Mouse (Mus musculus) midbrain, embryonic 11.5 days (tissue): ENCODE data around the gene Guf1. TPM values are rescaled to one million over a fixed set of nuclear protein-coding genes. Genes with fewer than 3 reads are reported as not detected.

ENCODE experiments used
- ATAC-seq: fragments of 200-750 bp; cut with Nextera tagmentation; 2 replicates; pipeline ENCODE4 v1.8.0; 2017; ENCODE audit warnings: moderate TSS enrichment, moderate library complexity; ENCODE audit not compliant: low FRiP score
- DNase-seq: peaks from one replicate; pipeline ENCODE4 v3.0.0; 2015; ENCODE audit warnings: low spot score; ENCODE audit errors: missing footprints
- H3K27ac ChIP-seq: fragments of 300-500 bp; sonication (generic); 2 replicates; pipeline ENCODE4 v1.5.1; 2014; ENCODE audit warnings: low read depth, low read length
- H3K27me3 ChIP-seq: fragments of 300-500 bp; sonication (generic); 2 replicates; pipeline ENCODE4 v1.6.1; 2014; ENCODE audit warnings: mild to moderate bottlenecking, low read length, moderate library complexity, mixed read lengths; ENCODE audit not compliant: control insufficient read depth, insufficient read depth
- H3K36me3 ChIP-seq: fragments of 300-500 bp; sonication (generic); 2 replicates; pipeline ENCODE4 v1.6.1; 2014; ENCODE audit warnings: mild to moderate bottlenecking, low read length, moderate library complexity, mixed read lengths; ENCODE audit not compliant: control insufficient read depth, insufficient read depth
- H3K4me1 ChIP-seq: fragments of 300-500 bp; sonication (generic); 2 replicates; pipeline ENCODE4 v1.6.1; 2014; ENCODE audit warnings: low read length; ENCODE audit not compliant: control insufficient read depth, insufficient read depth
- H3K4me2 ChIP-seq: fragments of 300-500 bp; sonication (generic); 2 replicates; pipeline ENCODE4 v1.6.1; 2014; ENCODE audit warnings: mild to moderate bottlenecking, moderate library complexity
- H3K4me3 ChIP-seq: fragments of 300-500 bp; sonication (generic); 2 replicates; pipeline ENCODE4 v1.5.1; 2014; ENCODE audit warnings: low read depth, low read length
- H3K9ac ChIP-seq: fragments of 300-500 bp; sonication (generic); 2 replicates; pipeline ENCODE4 v1.6.1; 2014; ENCODE audit warnings: low read length
- H3K9me3 ChIP-seq: fragments of 300-500 bp; sonication (generic); 2 replicates; pipeline ENCODE4 v1.6.1; 2016; ENCODE audit warnings: low read length; ENCODE audit not compliant: control insufficient read depth
- WGBS: fragments of 180-500 bp; shearing (Covaris S2); extraction: QIAGEN DNeasy Blood & Tissue Kit; methylation state at CpG from one replicate; pipeline ENCODE4 v1.1.7; 2014; 5-methylcytosine and 5-hydroxymethylcytosine counted together
- polyA plus RNA-seq: library from polyadenylated mRNA; unstranded; fragments of >200 nt; fragmentation: Nextera tagmentation; extraction: Ambion mirVana; gene quantifications from 2 replicates; pipeline ENCODE4 v1.2.1, GENCODE M21; 2014

Guf1 gene
- polyA plus RNA-seq, 1 experiment from 2014 or later: 47.9 TPM

DNA sequence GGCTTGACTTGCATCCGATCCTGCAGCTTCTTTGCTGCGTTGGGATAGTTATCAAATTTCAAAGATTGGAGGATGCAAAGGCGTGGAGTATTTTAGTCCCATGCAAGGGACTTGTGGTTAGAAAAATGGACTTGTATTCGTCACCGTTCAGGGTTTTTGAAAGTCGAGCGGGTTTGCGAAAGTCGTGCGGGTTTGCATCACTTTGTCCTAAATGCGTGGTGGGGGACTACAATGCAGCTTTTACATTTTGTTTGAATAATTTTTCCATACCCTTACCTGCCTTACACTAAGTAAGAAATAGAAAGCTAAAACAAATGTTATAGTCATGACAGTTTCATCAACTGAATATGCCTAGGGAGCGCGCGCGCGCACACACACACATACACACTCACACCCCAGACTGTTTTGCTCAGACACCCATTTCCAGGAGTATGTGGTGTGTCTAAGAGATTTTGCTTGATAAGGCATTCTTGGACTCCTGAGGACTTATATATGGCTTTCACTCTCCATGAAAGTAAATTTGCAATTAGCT is 747 bp downstream of the Guf1 start:
- DNase-seq: peak; percentile 94
- no peaks in the 10 kb centered on the region for H3K9me3 ChIP-seq
- no peaks in the 10 kb centered on the region for H3K27me3 ChIP-seq
- peak overlapping the region; percentile 64 for H3K4me2 ChIP-seq
- peak overlapping the region; percentile 97 for H3K9ac ChIP-seq
- WGBS: 13% methylated on average over 16 of the region's 16 CpGs
- H3K4me1 ChIP-seq: no peaks in the 10 kb centered on the region
- peak overlapping the region; percentile 89 for H3K4me3 ChIP-seq
- peak overlapping the region; percentile 60 for H3K27ac ChIP-seq
- ATAC-seq: peak; percentile 8
- H3K36me3 ChIP-seq: no peaks in the 10 kb centered on the region

DNA sequence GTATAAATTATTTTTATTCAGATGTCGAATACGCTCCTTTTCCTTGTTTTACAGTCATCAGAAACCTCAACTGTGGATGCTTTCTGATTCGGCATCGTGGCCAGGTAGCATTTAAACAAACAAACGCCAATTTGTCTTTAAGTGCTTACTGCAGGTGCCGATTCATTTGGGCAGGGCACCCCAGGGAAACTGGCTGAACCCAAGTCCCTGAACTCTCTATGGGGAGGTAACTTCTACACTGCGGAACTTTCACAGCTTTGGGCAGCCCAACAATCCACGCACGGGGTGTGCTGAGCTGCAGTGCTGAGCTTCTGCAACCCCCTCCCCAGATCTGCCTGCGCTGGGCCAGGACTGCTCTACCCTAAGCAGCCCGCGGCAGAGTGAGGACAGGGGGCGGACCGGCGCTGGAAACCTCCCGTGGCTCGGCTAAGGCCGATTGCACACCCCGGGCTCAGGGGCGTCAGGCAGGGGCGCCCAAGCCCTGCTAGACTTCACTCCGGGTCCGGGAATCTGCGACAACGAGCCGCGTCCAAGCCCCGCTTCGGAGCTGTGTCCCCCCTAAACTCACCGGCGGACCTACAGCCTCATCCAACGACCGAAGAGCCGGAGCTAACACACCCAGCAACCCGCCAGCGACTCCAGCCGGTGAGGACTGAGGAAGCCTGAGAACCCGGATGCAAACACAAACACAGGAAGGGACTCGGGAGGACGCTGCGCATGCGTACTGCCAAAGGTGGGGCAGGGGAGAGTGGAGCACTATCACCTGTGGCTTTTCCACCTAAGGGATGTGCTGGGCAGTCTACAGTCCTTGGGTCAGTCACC is 35.1 kb downstream of the Guf1 start, which contains the start of gene Gnpda2:
TSS of gene Gnpda2 (minus strand) at position 701 of the 822 bp plus-strand sequence.
- ATAC-seq (peak; percentile 97), DNase-seq (peak; percentile 98)
- H3K4me3 ChIP-seq: peak within 1 kb of the TSS; percentile 65
- H3K4me2 ChIP-seq: peak within 1 kb of the TSS; percentile 84
- 0 out of 2 replicates have a peak, but pooled peaks cover 3% of the 10 kb centered on the region for H3K4me1 ChIP-seq
- no peaks in the 10 kb centered on the region for H3K27me3 ChIP-seq
- no peaks in the 10 kb centered on the region for H3K36me3 ChIP-seq
- H3K9me3 ChIP-seq: no peaks in the 10 kb centered on the region
- peak within 1 kb of the TSS; percentile 92 for H3K9ac ChIP-seq
- H3K27ac ChIP-seq: peak within 1 kb of the TSS; percentile 62
- WGBS: 4% methylated on average over 42 of the region's 42 CpGs

DNA sequence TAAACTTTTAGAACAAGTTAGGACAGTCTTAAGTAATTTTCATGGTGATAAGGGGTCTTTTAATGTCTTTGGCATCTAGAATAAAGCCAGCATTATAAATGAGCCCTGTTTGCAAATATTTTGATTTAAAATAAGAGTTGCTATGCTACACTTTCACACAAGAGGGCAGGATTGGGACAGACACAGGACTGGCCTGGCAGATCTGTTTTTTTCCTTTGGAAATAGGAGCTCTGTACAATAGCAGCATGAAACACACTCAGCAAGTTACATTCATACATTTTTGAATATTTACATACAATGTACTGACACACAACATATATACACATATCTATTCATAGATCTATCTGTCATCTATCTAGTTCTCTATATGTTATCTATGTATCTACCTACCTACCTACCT is 44.3 kb downstream of the Guf1 start:
- ATAC-seq (no peak), DNase-seq (no peak)
- H3K9ac ChIP-seq: no peak overlapping the region
- H3K4me3 ChIP-seq: no peak overlapping the region
- H3K36me3 ChIP-seq: no peaks in the 10 kb centered on the region
- H3K9me3 ChIP-seq: no peaks in the 10 kb centered on the region
- no peaks in the 10 kb centered on the region for H3K4me1 ChIP-seq
- H3K4me2 ChIP-seq: no peak overlapping the region
- H3K27me3 ChIP-seq: no peaks in the 10 kb centered on the region
- H3K27ac ChIP-seq: no peak overlapping the region

DNA sequence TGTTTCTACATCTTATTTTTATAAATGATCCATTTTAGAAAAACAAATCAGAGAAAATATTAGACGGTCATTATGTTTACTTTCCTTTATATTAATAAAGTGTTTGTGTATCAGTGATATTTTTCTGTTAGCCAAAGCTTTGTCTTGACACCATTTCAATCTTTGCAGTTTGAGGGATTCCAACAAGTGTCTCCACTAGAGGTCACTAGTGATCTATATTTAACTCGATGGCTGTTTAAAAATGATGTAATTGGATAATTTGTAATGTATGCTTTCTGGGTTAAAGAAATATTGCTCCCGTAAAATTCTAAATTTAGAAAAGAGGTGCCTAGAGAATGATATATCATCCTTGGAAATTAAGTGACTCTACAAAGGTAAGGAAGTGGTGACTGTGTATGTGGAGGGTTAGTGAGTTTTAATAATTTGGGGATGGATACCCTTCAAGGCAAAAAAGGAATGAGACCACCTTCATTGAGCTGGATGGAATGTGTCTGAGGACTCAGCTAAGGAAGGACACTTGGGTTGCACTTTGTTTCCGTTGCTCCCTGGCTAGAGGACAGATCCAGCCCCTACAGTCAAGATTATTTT is 56.6 kb downstream of the Guf1 start:
- ATAC-seq (no peak; the same call in 1 of the 2 replicates), DNase-seq (peak; percentile 89)
- no peaks in the 10 kb centered on the region for H3K27me3 ChIP-seq
- H3K9me3 ChIP-seq: no peaks in the 10 kb centered on the region
- WGBS: 28% methylated on average over 4 of the region's 4 CpGs
- no peak overlapping the region for H3K4me2 ChIP-seq
- no peak overlapping the region for H3K4me3 ChIP-seq
- H3K9ac ChIP-seq: no peak overlapping the region
- no peaks in the 10 kb centered on the region for H3K36me3 ChIP-seq
- no peak overlapping the region for H3K27ac ChIP-seq
- no peaks in the 10 kb centered on the region for H3K4me1 ChIP-seq

DNA sequence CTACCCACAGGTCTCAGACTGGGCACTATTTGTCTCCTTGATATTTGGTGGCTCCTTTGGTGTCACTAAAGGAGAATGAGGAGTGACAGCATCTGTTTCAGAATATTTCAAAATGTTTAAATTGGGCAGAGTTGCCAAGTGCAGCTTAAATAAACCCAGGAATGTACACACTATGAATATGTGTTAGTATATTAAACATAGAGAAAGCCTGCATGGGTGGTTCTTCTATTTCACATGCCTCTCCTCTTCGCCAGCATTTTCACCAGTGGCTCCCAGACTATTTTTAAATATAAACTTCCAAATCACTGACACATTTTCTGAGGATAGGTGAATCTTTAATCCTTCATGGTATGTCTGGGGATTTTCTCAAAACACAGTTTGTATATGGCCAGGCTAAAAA is 64.2 kb downstream of the Guf1 start:
- H3K4me3 ChIP-seq: no peak overlapping the region
- H3K27ac ChIP-seq: no peak overlapping the region
- no peaks in the 10 kb centered on the region for H3K9me3 ChIP-seq
- H3K9ac ChIP-seq: no peak overlapping the region
- ATAC-seq (no peak), DNase-seq (no peak)
- 75% methylated on average over 1 of the region's 1 CpGs for WGBS
- H3K4me2 ChIP-seq: no peak overlapping the region
- H3K4me1 ChIP-seq: no peaks in the 10 kb centered on the region
- H3K36me3 ChIP-seq: no peaks in the 10 kb centered on the region
- H3K27me3 ChIP-seq: no peaks in the 10 kb centered on the region

Other genes starting within 250 kb of the Guf1 start
- gene Kctd8, start 215.2 kb upstream of the Guf1 start, polyA plus RNA-seq: 2.5 and 2.6 TPM in 2 replicates
- gene Yipf7, start 14.3 kb upstream of the Guf1 start, polyA plus RNA-seq: not detected in 2 replicates
- gene Gnpda2, start 35.4 kb downstream of the Guf1 start, polyA plus RNA-seq: 27.9 and 29.3 TPM in 2 replicates